Mouse (Mus musculus) cerebellum, adult 8-10 months (tissue): ENCODE results near the gene Galp.
"Not testable (repeated sequence)": the region's sequence is repeated elsewhere in the genome, so short reads cannot be mapped to it uniquely, and the experiment has no call there.

Experiments used
- DNase-seq: peaks from one replicate; pipeline ENCODE4 v3.0.0; 2022

Gene Galp

DNA sequence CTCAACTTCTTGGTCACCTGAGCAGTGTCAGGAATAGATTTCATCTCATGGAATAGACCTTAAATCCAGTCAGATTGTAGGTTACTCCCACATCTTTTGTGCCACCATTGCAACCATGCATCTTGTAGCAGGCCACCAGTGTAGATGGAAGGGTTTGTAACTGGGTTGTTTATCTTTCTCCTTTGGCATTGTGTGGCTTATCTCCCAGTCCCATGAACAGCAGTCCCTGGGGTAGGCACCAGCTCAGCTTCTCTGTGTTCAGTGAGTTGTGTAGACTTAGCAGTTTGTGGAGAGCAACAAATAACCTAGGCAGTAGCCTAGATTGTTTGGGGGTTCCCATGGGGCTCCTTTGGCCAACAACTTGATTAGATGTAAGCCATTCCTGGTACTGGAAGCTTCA is 14.0 kb upstream of the Galp start:
- DNase-seq = no peak

DNA sequence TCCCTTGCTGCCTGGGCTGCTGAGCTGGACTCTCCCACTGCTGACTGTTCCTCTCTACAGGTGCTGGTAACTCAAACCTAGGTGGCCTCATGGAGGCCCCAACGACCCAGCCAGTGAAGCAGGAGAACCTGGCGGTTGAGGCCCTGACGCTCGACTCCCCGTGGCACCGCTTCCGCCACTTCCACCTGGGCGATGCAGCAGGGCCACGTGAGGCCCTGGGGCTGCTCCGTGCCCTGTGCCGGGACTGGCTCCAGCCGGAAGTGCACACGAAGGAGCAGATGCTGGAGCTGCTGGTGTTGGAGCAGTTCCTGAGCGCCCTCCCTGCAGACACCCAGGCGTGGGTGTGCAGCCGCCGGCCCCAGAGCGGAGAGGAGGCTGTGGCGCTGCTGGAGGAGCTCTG is 13.1 kb upstream of the Galp start:
- DNase-seq = peak; percentile 69

DNA sequence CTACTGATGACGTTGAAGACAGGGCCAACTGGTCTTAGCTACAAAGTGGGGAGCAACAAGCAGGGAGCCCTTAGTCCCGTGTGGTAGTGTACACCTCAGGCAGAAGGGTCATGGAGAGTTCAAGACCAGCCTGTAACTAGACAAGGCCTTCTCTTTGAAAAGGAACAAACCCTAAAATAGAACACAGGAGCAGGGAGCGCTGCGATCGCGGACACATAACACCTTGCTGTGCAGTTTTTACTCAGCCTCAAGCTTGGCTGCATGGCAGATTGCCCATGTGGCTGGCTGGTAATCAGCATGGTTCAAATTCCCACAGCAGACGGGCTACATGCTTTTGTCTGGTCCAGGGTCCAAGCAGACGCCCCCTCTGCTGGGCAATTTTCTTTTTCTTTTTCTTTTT is 12.4 kb upstream of the Galp start:
- DNase-seq = peak; percentile 62

DNA sequence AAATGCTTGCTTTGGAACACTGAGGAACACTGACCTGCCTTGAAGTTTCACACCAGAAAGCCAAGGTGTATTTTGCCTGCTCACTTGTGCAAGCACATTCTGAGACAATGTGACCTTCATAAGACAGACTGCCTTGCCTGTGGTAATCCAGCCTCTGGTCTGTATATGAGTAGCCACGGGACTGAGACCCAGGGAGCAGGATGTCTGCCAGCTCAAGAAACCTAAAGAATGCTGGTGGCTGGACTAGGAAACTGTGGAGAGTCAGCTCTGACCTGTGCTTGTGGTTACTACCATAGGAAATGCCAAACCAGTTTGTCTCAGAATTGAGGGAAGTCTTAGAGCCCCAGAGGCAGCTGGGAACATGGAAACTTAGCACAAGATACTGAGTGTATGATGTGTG is 11.5 kb upstream of the Galp start:
- no peak for DNase-seq

- DNase-seq = no peak
These were observed 10.7 kb upstream of the Galp start for GRCm38 (mm10) chr7:6186176-6186575.

GRCm38 (mm10) chr7:6186756-6187155 is 10.1 kb upstream of the Galp start:
- no peak for DNase-seq

DNA sequence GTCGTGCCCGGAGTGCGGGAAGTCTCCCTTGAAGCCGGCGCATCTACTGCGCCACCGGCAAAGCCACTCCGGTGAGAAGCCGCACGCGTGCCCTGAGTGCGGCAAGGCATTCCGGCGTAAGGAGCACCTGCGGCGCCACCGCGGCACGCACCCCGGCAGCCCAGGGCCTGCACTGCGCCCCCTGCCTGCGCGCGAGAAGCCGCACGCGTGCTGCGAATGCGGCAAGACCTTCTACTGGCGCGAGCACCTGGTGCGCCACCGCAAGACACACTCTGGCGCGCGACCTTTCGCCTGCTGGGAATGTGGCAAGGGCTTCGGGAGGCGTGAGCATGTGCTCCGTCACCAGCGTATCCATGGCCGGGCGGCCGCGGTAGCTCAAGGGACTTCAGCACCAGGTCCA is 7.3 kb upstream of the Galp start:
- DNase-seq = peak; percentile 45

- peak; percentile 78 for DNase-seq
These were observed 5.5 kb upstream of the Galp start for GRCm38 (mm10) chr7:6191376-6191775.

GRCm38 (mm10) chr7:6194129-6194528 is 2.8 kb upstream of the Galp start:
- peak; percentile 65 for DNase-seq

DNA sequence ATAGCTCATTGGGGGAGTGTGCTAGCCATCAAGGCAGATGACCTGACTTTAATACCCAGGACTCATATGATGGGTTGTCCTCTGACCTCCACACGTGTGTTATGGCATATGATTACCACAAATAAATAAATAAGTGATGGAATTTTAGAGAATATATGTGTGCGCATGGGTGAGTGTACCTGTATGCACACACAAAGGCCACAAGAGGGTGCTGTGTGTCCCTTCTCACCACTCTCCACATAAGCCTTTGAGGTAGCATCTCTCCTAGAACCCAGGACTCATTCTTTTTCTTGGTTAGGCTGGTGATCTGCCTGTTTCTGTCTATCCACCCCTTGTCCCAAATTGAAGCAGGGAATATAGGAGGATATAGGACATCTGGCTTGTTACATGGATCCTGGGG is 1.1 kb upstream of the Galp start:
- no peak for DNase-seq

- no peak for DNase-seq
These were observed 7.3 kb downstream of the Galp start for GRCm38 (mm10) chr7:6204200-6204599.

- DNase-seq = peak; percentile 30
These were observed 16.3 kb downstream of the Galp start for GRCm38 (mm10) chr7:6213144-6213543.

- DNase-seq = not testable (repeated sequence)
These were observed 17.8 kb downstream of the Galp start for GRCm38 (mm10) chr7:6214691-6215090.

DNA sequence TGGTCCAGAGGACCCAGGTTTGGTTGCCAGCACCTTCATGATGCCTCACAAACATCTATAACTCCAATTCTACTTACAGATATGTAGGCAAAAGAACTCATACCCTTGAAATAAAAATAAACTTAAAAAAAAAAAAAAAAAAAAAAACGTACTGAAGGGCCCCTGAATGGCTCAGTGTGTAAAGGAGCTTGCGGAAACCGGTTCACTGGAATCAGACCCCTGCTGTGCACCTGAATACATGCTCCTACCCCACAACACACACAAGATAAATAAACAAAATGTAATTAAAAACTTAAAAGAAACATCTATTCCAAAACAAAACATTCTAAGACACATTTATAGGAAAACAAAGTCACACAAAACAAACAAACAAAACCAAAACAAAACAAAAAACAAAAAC is 23.3 kb downstream of the Galp start:
- DNase-seq = no peak

DNA sequence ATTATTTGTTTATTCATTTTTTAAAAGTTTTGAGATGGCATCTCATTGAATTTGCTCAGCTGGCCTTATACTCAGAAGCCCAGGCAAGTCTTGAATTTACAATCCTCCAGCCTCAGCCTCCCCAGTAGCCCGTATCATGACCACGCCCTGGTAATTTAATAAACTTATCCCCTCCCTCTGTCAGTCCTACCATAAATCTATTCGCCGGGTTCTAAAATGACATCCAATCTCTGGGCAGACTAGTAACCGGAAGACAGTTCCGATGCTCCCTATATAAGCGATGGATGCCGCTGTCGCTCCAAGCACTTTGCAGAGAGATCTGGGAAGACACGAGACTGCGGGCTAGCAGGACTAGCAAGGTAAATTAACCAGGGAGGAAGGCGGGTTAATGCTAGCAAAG is 25.1 kb downstream of the Galp start, which contains the start of gene Zscan5b:
Zscan5b (plus strand) TSS at position 301 of the 400 bp plus-strand sequence.
- DNase-seq = no peak

- DNase-seq = peak; percentile 3
These were observed 31.6 kb downstream of the Galp start for GRCm38 (mm10) chr7:6228491-6228890.

DNA sequence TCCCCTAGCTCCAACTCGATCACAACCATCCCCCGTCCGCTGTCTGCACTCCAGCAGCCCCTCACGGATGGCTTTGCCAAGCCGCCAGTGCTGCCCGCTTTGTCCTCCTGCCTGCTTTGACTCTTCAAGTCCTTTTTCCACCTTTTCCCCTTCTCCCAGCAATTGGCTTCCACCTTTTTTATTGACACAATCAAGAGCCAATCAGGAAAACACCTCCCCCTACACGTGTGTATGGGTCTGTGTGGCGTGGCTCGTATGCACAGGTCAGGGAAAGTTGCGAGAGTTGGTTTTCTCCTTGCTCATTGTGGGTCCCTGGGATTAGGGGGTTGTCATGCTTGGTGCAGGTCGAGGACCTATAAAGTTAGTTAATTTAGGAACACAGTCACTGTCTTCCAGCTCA is 42.9 kb downstream of the Galp start:
- DNase-seq = no peak

DNA sequence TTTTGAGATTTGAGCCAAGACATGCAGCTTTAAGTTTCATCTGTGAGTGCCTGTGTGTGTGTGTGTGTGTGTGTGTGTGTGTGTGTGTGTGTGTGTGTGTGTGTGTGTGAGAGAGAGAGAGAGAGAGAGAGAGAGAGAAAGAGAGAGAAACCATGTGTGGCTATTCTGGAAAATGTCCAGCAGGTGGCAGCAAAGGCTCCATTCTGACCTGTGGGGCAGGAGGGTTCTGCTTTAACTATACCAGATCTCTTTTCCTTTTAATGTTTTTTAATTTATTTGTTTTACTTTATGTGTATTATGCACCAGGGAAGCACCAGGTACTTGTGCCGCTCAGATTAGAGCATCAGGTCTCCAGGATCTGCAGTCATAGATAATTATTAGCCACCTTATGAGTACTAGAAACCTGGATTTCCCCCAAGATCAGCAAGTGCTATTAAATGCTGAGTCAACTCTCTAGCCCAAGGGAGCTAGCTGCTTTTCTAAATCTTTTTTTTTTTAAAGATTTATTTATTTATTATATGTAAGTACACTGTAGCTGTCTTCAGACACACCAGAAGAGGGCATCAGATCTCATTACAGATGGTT is 44.0 kb downstream of the Galp start:
- peak; percentile 24 for DNase-seq

DNA sequence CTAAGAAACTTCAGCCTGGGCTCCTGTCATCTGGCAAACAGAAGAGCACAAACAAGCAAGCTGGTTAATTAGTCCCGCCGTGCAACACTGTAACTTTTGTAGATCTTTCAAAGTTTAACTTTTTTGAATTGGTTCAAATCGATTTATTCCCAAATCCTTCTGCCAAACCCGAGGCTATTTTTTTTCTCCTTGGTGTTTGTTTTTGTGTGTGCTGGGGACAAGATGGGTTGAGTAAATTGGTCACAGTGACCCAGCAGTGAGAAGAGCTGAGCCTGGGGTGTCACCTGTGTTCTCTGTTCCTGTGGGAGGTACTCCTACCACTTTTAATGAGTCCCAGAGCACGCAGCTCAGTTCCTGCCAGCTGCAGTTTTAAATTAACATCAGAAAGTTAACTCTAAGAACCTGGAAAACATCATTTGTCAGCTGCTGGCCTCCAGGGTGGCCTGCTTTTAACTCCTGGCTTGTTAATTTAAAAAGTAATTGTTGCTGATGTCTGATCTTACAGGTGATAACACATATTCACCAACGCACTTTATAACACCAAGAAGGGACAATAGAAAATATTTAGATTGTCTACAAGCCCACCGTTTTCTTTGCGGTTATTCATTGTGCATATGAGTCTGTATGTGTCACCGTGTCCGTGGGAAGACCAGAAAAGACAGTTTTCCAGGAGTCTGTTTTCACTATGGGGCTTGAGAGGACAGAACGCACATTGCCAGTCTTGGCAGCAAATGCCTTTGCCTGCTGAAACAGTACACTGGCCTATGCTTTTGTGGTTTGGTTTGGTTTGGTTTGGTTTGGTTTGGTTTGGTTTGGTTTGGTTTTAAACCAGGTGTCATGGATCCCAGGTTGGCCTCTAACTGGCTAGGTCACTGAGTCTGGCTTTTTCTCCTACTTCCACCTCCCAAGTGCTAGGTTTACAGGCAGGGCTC is 47.7 kb downstream of the Galp start:
- no peak for DNase-seq

- no peak for DNase-seq
These were observed 55.5 kb downstream of the Galp start, which contains the start of gene Epp13 for GRCm38 (mm10) chr7:6252410-6252809. Gene Epp13, plus strand, starts transcription at chr7:6252710.

DNA sequence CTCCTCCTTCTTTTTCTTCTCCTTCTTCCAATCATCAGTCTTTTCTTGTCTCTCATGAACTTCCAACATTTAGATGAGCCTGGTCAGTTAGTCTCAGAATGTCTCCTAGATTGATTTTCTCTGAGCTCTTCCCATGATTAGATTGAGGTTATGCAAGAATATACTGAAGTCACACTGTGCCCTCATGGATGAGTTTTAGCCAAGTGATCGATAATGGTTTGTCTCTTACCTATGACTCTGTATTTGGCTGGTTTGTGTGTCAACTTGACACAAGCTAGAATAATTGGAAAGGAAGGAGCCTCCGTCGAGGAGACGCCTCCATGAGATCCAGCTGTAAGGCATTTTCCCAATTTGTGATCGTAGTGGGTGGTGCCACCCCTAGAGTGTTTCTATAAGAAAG is 57.6 kb downstream of the Galp start:
- DNase-seq = no peak

GRCm38 (mm10) chr7:6257386-6257785 is 60.5 kb downstream of the Galp start:
- no peak for DNase-seq

GRCm38 (mm10) chr7:6258232-6259220 is 61.6 kb downstream of the Galp start:
- no peak for DNase-seq
